Mouse (Mus musculus) neural tube, postnatal 0 days (tissue): Measurements from ENCODE around the gene Appbp2. TPM values are rescaled to one million over a fixed set of nuclear protein-coding genes. Genes with fewer than 3 reads are reported as not detected.

Experiments
- polyA plus RNA-seq: library from polyadenylated mRNA; unstranded; fragments of >200 nt; fragmentation: Nextera tagmentation; extraction: Ambion mirVana; gene quantifications from 2 replicates; pipeline ENCODE4 v1.2.1, GENCODE M21; 2015

Gene Appbp2
- 52.7 and 55.0 TPM in 2 replicates for polyA plus RNA-seq

DNA sequence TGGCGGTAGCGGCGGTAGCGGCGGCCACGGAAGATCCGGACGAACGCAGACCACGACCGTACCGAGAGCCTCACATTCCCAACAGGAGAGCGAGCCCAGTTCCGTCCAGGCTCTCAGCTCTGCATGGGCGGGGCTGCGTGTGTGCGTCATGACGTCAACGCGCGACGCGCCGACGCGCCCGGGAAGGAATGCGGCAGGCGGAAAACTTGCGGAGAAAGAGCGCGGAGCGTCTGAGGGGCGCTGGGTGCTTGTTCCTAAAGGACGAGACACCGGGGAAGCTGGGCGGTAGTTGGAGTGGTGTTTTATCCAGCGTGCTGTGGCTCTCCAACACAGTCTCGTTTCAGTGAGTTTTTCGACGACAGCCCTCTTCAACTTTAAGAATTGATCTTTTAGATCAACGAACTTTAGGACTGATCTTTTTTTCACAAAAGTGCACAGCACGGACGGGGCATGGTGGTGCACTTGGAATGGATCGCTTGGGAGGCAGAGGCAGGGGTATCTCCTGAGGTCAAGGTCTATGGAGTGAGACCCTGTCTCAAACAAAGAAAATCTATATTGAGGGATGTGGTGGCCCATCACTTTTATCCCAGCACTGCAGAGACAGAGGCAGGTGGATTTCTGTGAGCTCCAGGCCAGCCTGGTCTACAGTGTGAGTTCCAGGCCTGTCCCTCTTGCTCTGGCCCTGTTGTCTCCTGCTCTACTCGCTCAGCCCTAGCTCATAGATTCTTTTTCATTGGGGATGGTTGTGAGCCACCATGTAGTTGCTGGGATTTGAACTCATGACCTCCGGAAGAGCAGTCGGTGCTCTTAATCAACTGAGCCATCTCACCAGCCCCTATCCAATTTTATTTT is at the start of gene Appbp2:
Appbp2 (minus strand) TSS at position 141 of the 852 bp plus-strand sequence.

DNA sequence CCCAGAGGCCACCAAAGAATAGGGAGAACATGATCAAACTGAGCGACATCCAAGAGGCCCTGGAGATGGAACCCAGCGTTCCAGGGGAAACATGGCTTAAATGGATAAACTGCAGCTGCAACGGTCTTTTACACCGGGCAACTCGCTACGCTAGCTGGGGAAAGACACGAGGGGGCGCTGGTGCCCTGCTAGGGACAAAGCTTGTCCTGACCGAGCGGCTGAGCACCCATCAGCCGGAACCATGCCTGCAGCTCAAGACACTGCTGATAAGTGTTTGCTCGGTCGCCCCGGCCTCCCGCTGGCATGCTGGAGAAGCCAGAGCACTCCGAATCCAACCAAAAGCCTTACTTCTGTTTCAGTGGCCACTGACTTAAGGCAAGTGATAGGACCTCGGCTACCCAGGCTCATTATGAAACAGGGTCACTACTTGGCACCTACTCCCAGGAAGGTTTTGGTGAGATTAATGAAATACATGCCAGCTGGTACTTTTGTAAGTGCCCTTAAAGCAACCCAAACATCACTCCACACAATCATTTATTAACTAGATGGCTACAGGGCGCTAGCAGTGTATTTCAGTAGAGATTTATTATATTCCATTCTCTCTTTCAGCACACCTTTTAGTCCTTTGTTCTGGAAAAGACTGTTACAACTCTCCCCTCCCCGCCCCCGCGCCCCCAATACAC is 64.7 kb downstream of the Appbp2 start, which contains the start of gene 1700125H20Rik:
1700125H20Rik (plus strand) TSS at position 347 of the 683 bp plus-strand sequence.

DNA sequence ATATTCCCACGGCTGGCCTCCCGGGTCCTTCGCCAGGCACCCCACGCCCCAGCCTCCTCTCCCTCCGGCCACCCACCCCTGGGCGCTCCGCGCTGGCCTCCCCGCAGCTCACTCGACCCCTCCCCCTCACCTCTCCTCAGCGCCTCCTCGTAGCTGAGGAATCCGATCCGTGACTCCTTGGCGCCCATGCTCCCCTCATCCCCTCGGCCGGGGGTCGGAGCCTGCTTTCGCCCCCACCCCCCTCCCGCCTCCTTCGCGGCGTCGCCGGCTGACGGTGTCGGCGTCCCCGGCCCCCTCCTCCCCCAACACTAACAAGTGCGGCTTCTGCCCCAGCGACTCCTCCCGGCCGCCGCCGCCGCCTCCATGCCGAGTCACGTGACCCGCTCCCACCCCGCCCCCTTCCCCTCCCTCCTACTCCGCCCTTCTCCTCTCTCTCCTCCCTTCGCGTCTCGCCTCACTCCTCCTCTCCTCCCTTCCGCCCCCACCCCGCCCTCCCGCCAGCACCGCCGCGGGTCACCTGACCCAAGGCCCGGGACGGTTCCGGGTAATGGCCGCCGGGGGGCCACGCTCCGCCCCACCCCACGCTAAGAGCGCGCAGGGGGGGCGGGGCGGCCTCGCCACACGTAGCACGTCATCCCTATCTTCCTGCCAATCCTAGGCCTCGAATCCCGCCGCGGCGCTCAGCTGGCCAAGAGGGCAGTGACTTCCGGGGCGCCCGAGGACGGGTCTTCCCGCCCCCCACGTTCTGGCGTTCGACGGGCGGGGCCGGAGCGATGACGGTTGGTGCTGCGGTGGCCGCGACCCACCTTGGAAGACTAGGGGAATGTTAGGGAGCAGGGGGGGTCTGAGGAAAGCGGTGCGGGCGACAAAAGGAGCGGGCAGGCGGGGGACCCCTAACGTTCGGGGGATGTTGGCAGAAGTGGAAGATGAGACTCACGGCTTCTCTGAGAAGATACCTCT is 95.1 kb downstream of the Appbp2 start, which contains the start of gene Usp32:
Usp32 (minus strand) TSS at position 581 of the 960 bp plus-strand sequence.

Other genes starting within 250 kb of the Appbp2 start
- gene Usp32, start 95.0 kb downstream of the Appbp2 start, polyA plus RNA-seq = 10.4 and 10.6 TPM in 2 replicates
- gene 1700125H20Rik, start 64.7 kb downstream of the Appbp2 start, polyA plus RNA-seq = 1.3 and 1.6 TPM in 2 replicates
- gene Ppm1d, start 76.1 kb upstream of the Appbp2 start, polyA plus RNA-seq = 14.1 and 14.3 TPM in 2 replicates
- 27.9 and 28.3 TPM in 2 replicates for gene Bcas3, start 118.0 kb upstream of the Appbp2 start, polyA plus RNA-seq